Mouse (Mus musculus) ES-CJ7 (cell line): ENCODE measurements around the gene Nudt5.

ENCODE experiments used
- DNase-seq: peaks from one replicate; pipeline ENCODE4 v3.0.0; 2011; ENCODE audit warnings: low read depth, low spot score

Gene Nudt5

DNA sequence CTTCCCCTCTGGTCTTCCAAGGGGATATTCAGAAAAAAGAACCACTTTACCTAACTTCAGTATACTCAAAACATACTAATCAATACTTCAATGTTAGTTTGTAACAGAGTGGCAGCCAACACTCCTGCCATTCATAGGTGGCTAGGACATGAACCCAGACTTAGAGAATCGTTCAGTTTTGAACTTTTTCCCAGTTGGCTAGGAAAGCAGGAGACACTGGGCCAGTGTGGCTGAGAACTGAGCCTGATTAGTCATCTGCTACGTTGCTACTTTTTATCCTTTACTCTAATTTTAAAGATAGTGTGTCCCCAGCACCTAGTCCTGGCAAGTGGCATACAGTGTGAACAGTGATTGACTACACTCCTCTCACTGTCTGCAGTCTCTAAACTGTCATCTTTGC is 22.9 kb downstream of the Nudt5 start:
- DNase-seq = no peak

DNA sequence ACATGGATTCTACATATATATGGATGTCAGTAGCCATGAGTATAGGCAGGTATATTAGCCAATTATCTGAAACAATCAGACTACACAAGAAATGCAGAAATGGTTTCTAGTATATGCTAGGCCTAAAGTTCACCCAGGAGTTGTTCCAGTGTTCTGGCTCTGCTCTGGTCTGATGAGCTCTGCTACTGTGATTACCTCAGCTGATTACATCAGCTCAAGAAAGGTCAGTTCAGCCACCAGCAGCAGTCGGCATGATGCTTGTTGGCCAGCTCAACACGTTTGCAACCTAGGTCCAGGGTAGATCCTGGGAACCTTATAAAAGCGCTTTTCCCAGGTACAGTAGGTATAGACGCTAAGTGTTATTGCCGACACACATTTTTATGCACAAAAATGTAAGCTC is 24.9 kb downstream of the Nudt5 start:
- DNase-seq = no peak

DNA sequence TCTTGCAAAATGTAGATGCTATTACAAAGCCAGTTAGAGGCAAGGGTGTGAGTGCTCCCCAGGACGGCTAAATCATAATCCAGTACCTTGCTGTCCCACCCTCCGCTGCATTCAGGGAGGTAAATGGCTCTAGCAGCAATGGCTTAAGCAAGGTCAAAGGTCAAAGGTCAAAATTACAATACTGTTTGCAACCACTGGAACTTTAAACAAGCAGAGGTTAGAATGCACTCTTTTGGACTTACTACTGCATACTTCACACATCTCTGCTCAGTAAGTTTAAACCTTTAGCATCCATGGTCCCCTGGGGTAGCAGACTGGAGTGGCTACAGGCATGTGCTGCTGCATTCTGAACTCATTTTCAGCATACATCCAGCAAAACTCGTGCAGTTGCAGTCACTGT is 32.6 kb downstream of the Nudt5 start:
- DNase-seq = peak; percentile 22

DNA sequence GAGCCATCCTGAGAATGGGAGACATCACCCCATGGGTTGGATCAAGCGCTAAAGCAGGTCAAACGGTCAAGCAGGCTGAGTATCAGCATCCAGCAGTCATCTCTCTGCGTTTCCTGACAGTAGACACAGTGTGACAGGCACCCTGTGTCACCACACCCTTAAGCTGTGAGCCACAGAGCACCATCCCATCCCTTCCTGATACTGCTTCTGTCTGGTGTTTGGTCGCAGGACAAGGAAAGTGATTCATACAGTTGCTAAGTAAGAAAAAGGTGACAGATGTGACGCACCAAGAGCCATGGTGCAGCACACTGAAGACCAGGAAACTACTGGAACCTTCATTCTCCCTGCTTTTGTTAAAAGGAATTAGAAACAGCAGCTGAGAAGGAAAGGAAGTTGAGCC is 44.0 kb downstream of the Nudt5 start:
- DNase-seq = no peak

DNA sequence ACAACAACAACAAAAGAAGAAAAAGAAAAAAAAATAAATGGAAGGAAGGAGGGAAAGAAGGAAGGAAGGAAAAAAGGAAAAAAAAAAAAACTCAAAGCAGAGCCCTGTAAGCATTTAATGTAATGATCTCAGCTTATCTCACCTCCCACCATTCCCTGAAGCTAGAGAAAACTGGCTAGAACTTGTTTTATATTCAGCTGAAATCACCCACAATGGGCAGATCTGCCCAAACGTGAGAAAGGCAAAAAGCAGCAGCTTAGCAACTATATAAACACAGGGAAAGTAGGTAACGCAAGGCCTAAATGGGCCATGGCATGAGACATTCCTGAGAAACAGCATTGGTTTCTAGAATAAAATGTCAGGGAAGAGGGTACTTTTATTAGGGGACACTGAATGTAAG is 44.6 kb downstream of the Nudt5 start:
- DNase-seq = no peak

DNA sequence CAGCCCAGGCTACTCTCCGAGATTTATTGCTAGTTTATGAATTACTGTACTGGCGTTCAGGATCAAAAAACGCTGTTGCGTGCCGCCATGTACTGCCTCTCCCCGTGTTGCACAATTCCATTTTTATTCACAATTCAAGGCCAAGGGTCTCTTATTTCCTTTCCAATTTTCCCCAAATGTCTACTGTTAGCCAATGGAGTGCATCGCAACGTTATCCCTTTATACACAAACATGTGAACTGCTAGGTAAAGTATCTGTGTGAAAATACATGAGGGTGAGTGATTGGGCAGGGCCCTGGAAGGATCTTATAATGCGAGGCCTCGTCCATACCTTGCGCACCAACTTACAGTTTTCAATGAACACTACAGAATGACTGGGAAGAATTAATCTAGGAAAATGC is 49.5 kb downstream of the Nudt5 start:
- DNase-seq = no peak

DNA sequence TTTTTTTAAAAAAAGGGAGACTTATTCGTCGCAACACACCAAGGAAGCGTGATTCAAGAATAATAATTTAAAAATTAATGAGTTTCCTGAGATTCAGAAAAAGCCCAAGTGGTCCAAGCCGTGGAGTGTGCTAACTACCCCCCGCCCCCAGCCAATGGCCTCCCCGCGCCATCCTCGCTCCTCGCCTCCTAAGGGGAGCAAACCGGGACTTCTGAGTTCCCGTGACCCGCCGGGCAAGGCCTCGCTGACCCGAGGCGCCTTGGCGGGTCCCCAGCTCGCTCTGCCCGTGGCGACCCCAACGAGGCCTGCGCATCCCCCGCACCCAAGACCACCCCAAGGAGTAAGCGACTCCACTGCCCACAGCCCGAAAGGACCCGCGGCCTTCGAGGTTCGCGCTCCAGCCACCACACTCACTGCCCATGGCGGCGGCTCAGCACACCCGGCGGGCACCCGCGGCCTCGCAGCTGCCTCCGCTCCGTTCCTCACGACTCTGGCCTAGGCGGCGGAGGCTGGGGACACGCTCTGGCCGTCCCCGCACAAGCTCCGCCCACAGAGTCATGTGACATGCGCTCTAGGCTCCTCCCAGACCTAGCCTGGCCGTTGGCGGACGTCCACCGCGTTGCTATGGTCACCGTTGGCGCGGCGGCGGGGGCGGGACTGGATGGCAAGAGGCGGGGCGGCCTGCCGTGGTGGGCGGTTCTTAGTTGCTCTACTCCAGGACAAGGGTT is 50.2 kb downstream of the Nudt5 start, which contains the start of gene Sec61a2:
Gene Sec61a2 (minus strand): TSS at position 590 of the 728 bp plus-strand sequence.
- peak; percentile 97 for DNase-seq

DNA sequence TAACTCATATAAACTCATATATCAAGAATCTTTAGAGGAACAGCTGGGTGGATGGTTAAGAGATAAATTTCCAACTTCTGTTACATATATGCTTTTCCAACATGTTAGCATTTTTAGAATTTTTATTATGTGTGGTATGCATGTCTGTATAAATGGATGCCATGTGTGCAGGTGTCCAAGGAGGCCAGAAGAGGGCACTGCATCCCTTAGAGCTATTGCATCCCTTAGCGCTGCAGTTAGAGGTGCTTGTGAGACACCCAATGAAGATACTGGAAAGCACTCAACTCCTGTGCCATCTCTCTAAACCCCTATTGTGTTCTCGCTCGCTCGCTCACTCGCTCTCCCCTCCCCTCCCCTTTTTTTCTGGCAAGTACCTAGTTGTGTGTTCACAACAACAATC is 55.3 kb downstream of the Nudt5 start:
- DNase-seq = peak; percentile 77

DNA sequence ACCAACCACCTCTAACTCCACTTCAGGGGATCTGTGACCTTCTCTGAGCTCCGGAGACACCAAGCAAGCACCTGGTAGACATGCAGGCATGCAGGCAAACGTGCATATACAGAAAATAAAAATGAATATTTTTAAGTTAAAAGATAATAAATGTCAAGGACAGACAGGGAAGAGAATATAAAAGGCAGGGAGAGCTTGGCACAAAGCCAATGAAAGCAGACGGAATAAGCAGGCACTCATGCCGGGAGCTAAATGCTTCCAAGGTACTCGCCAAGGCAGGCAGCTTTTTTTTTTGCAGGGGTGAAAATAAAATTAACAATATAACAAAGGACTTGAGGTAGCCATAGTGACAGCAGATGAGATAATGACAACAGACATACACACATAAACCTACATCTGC is 61.3 kb downstream of the Nudt5 start:
- no peak for DNase-seq

DNA sequence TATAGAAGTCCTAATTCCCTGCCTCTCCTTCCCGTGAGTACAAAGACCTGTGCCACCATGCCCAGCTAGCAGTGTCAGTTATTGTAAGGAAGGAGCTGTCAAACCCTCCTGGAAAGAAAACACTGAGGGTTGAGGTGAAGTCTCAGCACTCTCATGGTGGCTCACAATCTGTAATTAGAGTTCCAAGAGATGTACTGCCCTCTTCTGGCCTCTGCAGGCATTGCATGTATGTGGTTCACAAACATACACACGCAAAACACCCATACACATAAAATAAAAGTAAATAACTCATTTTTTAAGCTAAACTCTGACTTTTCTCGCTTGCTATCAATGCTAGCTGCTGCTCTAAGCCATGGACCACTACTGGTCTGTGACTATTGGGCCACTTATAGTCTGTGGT is 61.8 kb downstream of the Nudt5 start:
- DNase-seq = peak; percentile 67

DNA sequence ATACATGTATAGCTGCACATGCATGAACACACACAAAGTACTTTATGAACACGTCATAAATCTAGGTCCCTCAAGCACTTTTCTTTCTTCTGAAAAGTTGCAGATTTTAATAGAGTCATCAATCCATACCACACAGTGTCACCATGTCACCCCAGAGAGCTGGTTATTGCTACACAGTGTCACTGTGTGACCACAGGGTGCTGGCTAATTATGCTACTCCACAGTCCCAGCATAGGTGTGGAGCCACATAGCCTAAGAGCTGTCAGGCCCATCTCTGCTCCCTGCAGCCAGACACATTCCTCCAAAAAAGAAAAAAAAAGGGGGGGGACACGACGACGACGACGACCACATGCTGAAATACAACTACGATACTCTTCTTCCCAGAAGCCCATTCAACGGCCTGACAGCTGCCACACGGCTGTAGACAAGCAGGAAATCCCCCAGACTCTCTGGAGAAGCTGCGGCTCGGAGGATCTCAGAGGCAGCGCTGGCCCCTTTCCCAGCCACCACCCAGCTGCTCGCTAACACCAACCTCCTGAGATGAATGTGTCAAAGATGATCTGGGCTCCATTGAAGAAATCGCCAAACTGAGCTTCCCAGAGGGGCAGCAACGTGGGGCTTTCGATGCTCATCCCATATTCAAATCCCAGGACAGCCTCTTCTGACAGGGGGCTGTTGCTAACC is 66.6 kb downstream of the Nudt5 start:
- DNase-seq = no peak
